Mouse (Mus musculus): ENCODE data around the gene Gm20388. TPM values are rescaled to one million over a fixed set of nuclear protein-coding genes. Genes with fewer than 3 reads are reported as not detected.

Gene Gm20388
- total and polyA plus RNA-seq, 2 experiments from 2014 or later: 17.3 TPM; not detected in 1

- H3K9ac ChIP-seq (replicated peaks; ENCODE audit: low read depth, low read length): no peak overlapping the region; the same call in 1 of the 2 replicates
- peak overlapping the region; percentile 25; the same call in 1 of the 2 replicates for H3K27ac ChIP-seq (ENCODE audit: low read depth)
- ATAC-seq (ENCODE audit: insufficient read depth, low read depth): no peak
Observed at GRCm38 (mm10) chr8:120140769-120141168, 230.1 kb downstream of the Gm20388 start.

GRCm38 (mm10) chr8:120143911-120144651 is 233.4 kb downstream of the Gm20388 start:
- TF ChIP-seq CTCF (IDR thresholded peaks at IDR 0.05; ENCODE audit: low read depth): no peak
- TF ChIP-seq EP300 (IDR thresholded peaks at IDR 0.05; ENCODE audit: low read depth): no peak
- Histone ChIP-seq H3K27me3 (ENCODE audit: control insufficient read depth, insufficient read depth, low read length) (no peaks in the 10 kb centered on the region), H3K36me3 (replicated peaks; ENCODE audit: control insufficient read depth, insufficient read depth, low read length) (peaks cover 13% of the 10 kb centered on the region), H3K9me3 (replicated peaks; ENCODE audit: control insufficient read depth, low read length) (no peaks in the 10 kb centered on the region), H3K27ac (ENCODE audit: low read depth) (peak overlapping the region; percentile 41; the same call in 1 of the 2 replicates), H3K4me2 (ENCODE audit: low read depth, low read length) (no peak overlapping the region), H3K4me3 (ENCODE audit: low read depth, low read length) (no peak overlapping the region), H3K4me1 (ENCODE audit: control insufficient read depth, insufficient read depth) (peaks cover 26% of the 10 kb centered on the region), H3K9ac (replicated peaks; ENCODE audit: low read depth, low read length) (no peak overlapping the region; the same call in 1 of the 2 replicates)
- 41% methylated on average over 15 of the region's 15 CpGs for WGBS
- peak; percentile 45; the same call in 1 of the 2 replicates for ATAC-seq (ENCODE audit: insufficient read depth, low read depth)
- no peak for DNase-seq (ENCODE audit: low spot score)

More at GRCm38 (mm10) chr8:120140769-120141168, 230.1 kb downstream of the Gm20388 start:
- no peaks in the 10 kb centered on the region for H3K9me3 ChIP-seq (replicated peaks; ENCODE audit: control insufficient read depth, low read length)
- peaks cover 3% of the 10 kb centered on the region for H3K36me3 ChIP-seq (replicated peaks; ENCODE audit: control insufficient read depth, insufficient read depth, low read length)
- 47% methylated on average over 3 of the region's 3 CpGs for WGBS
- TF ChIP-seq CTCF (IDR thresholded peaks at IDR 0.05; ENCODE audit: low read depth): no peak
- no peak for TF ChIP-seq EP300 (IDR thresholded peaks at IDR 0.05; ENCODE audit: low read depth)
- DNase-seq (ENCODE audit: low spot score): no peak
- no peak overlapping the region for H3K4me3 ChIP-seq (ENCODE audit: low read depth, low read length)
- H3K27me3 ChIP-seq (ENCODE audit: control insufficient read depth, insufficient read depth, low read length): no peaks in the 10 kb centered on the region
- no peak overlapping the region for H3K4me2 ChIP-seq (ENCODE audit: low read depth, low read length)
- peaks cover 29% of the 10 kb centered on the region for H3K4me1 ChIP-seq (ENCODE audit: control insufficient read depth, insufficient read depth)

GRCm38 (mm10) chr8:120144652-120145301 is 234.1 kb downstream of the Gm20388 start:
- ATAC-seq (ENCODE audit: insufficient read depth, low read depth) (no peak), DNase-seq (ENCODE audit: low spot score) (no peak)
- H3K4me1 ChIP-seq (ENCODE audit: control insufficient read depth, insufficient read depth): peaks cover 23% of the 10 kb centered on the region
- no peaks in the 10 kb centered on the region for H3K9me3 ChIP-seq (replicated peaks; ENCODE audit: control insufficient read depth, low read length)
- H3K36me3 ChIP-seq (replicated peaks; ENCODE audit: control insufficient read depth, insufficient read depth, low read length): peaks cover 16% of the 10 kb centered on the region
- no peak overlapping the region for H3K27ac ChIP-seq (ENCODE audit: low read depth)
- no peaks in the 10 kb centered on the region for H3K27me3 ChIP-seq (ENCODE audit: control insufficient read depth, insufficient read depth, low read length)
- no peak overlapping the region; the same call in 1 of the 2 replicates for H3K9ac ChIP-seq (replicated peaks; ENCODE audit: low read depth, low read length)
- H3K4me2 ChIP-seq (ENCODE audit: low read depth, low read length): no peak overlapping the region
- 48% methylated on average over 12 of the region's 12 CpGs for WGBS
- H3K4me3 ChIP-seq (ENCODE audit: low read depth, low read length): no peak overlapping the region
- TF ChIP-seq CTCF (IDR thresholded peaks at IDR 0.05; ENCODE audit: low read depth): no peak
- TF ChIP-seq EP300 (IDR thresholded peaks at IDR 0.05; ENCODE audit: low read depth): no peak

- H3K27me3 ChIP-seq (ENCODE audit: control insufficient read depth, insufficient read depth, low read length): no peaks in the 10 kb centered on the region
- no peak overlapping the region for H3K4me2 ChIP-seq (ENCODE audit: low read depth, low read length)
- 83% methylated on average over 1 of the region's 1 CpGs for WGBS
- H3K27ac ChIP-seq (ENCODE audit: low read depth): no peak overlapping the region
- H3K36me3 ChIP-seq (replicated peaks; ENCODE audit: control insufficient read depth, insufficient read depth, low read length): peaks cover 20% of the 10 kb centered on the region
- ATAC-seq (ENCODE audit: insufficient read depth, low read depth): no peak
- peaks cover 14% of the 10 kb centered on the region; the same call in 1 of the 2 replicates for H3K4me1 ChIP-seq (ENCODE audit: control insufficient read depth, insufficient read depth)
- H3K9me3 ChIP-seq (replicated peaks; ENCODE audit: control insufficient read depth, low read length): no peaks in the 10 kb centered on the region
- no peak for TF ChIP-seq EP300 (IDR thresholded peaks at IDR 0.05; ENCODE audit: low read depth)
- no peak for TF ChIP-seq CTCF (IDR thresholded peaks at IDR 0.05; ENCODE audit: low read depth)
- no peak for DNase-seq (ENCODE audit: low spot score)
- H3K4me3 ChIP-seq (ENCODE audit: low read depth, low read length): no peak overlapping the region
- no peak overlapping the region for H3K9ac ChIP-seq (replicated peaks; ENCODE audit: low read depth, low read length)
Observed at GRCm38 (mm10) chr8:120146051-120146450, 235.4 kb downstream of the Gm20388 start.

GRCm38 (mm10) chr8:120150028-120150427 is 239.4 kb downstream of the Gm20388 start:
- no peak for DNase-seq (ENCODE audit: low spot score)
- no peak overlapping the region for H3K27ac ChIP-seq (ENCODE audit: low read depth)
- H3K4me3 ChIP-seq (ENCODE audit: low read depth, low read length): no peak overlapping the region
- H3K36me3 ChIP-seq (replicated peaks; ENCODE audit: control insufficient read depth, insufficient read depth, low read length): peaks cover 40% of the 10 kb centered on the region
- no peaks in the 10 kb centered on the region for H3K27me3 ChIP-seq (ENCODE audit: control insufficient read depth, insufficient read depth, low read length)
- H3K4me1 ChIP-seq (ENCODE audit: control insufficient read depth, insufficient read depth): no peaks in the 10 kb centered on the region
- H3K9me3 ChIP-seq (replicated peaks; ENCODE audit: control insufficient read depth, low read length): no peaks in the 10 kb centered on the region
- TF ChIP-seq EP300 (IDR thresholded peaks at IDR 0.05; ENCODE audit: low read depth): no peak
- no peak for TF ChIP-seq CTCF (IDR thresholded peaks at IDR 0.05; ENCODE audit: low read depth)
- ATAC-seq (ENCODE audit: insufficient read depth, low read depth): no peak
- no peak overlapping the region for H3K9ac ChIP-seq (replicated peaks; ENCODE audit: low read depth, low read length)
- no peak overlapping the region for H3K4me2 ChIP-seq (ENCODE audit: low read depth, low read length)
- 71% methylated on average over 12 of the region's 12 CpGs for WGBS
